Mouse (Mus musculus) thymus, postnatal 36 days (tissue): ENCODE data around the gene Gpx8.

Source experiments
- DNase-seq, 2 experiments: peaks; one replicate each; pipeline ENCODE4 v3.0.0; 2022; ENCODE audit warnings: mixed read lengths in 2 of 2

The Gpx8 gene

GRCm38 (mm10) chr13:113023274-113024143 lies 22.7 kb downstream of the Gpx8 start:
- DNase-seq = peak; percentile 48 to 67

GRCm38 (mm10) chr13:113022467-113022866 lies 23.7 kb downstream of the Gpx8 start:
- no peak for DNase-seq

GRCm38 (mm10) chr13:113021521-113021920 lies 24.7 kb downstream of the Gpx8 start:
- no peak for DNase-seq

- DNase-seq = peak in 1 of 2 experiments; percentile 41
These were observed 32.8 kb downstream of the Gpx8 start for GRCm38 (mm10) chr13:113013174-113013953.

DNA sequence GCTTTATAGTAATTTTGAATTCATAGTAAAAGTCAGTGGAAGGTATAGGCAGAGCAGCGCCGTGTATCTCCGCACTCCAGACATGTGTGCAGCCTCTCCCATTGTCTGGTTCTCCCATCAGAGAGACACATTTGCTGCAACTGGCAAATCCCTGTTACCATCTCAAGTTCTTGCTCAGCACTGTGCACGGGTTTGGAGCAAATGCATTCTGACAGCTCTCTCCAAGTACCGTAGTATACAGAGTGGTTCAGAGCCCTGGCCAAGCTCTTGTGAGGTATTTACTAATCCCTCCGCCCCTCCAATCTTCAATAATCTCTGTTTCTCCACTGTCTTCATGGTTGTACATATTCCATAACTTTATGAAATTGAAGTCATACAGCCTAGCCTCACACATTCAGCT lies 33.5 kb downstream of the Gpx8 start:
- no peak for DNase-seq

DNA sequence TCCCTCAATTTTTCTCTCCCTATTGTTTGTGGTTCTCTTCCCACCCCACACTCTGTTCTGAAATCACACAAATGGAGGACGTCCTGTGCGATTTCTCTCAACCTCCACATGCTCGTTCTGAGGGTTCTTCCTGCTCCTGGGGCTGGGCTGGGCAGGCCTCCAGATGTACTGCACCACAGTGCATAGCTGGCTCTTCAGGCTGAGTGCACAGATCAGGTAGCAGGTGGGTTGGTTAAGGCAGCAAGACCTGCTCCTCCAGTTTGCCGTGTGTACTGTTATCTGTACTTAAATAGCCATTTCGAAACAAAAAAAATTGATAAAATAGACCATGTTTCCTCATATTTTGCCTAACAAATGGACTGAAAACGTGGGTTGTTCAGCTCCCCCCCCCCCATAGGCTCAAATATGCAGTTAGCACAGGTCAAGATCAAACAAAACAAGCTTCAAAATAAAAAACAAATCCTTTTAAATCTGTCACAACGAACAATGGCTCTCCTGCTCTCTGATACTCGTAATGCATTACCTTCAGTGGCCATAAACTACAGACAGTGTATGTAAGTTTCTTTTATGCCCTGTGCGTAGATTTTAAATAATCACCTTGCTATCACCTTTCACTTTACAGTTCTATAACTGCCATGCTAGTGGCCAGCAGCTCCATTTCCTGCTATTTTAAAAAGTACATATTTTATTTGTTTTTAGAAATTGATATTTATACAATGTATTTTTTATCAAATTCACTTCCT lies 45.5 kb downstream of the Gpx8 start:
- DNase-seq = no peak

DNA sequence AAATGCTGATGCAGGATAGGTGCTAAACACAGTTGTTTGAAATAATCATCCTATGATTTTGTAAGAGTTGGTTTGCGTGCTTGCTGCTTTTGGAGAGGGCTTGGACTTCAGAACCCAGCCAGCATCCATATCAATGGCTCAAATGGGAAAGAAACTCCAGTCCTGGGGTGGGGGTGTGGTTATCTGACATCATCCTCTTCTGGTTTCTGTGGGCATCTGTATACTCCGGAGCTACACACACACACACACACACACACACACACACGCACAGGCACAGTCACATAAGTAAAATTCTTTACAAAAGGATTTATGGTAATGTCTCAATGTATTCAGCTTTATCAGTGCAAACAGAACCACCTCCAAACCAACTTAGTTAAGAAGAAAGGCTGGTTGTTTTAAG lies 46.1 kb downstream of the Gpx8 start:
- DNase-seq = no peak

- DNase-seq = peak in 1 of 2 experiments; percentile 19
These were observed 47.6 kb downstream of the Gpx8 start for GRCm38 (mm10) chr13:112998427-112999201.

GRCm38 (mm10) chr13:112997369-112997768 lies 48.8 kb downstream of the Gpx8 start:
- DNase-seq = no peak

GRCm38 (mm10) chr13:112996407-112996806 lies 49.8 kb downstream of the Gpx8 start:
- no peak for DNase-seq

DNA sequence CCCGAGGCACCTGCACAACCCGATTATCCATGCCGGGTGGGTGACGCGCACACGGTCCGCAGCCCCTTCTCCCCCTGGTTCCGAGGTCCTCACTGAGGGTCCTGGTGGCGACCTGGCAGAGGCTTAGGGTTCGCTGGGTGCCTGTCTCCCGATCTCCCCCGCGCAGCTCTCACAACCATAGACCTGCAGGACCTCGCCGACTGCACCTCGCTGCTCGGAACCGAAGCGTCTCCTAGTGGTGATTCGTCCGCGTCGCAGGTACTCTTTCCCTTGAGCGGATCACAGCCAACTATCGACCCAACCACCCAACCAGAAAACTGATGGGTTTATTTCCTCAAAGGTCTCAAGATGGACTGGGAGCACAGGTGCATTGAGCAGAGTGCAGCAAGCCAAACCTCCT lies 52.0 kb downstream of the Gpx8 start:
- peak; percentile 64 to 69 for DNase-seq

- DNase-seq = peak; percentile 23 to 29
These were observed 52.6 kb downstream of the Gpx8 start, which contains the start of gene Mcidas for GRCm38 (mm10) chr13:112993531-112994152. Gene Mcidas (plus strand): TSS chr13:112993845.
